Mouse (Mus musculus): ENCODE results near the gene Rassf9.

Gene Rassf9

DNA sequence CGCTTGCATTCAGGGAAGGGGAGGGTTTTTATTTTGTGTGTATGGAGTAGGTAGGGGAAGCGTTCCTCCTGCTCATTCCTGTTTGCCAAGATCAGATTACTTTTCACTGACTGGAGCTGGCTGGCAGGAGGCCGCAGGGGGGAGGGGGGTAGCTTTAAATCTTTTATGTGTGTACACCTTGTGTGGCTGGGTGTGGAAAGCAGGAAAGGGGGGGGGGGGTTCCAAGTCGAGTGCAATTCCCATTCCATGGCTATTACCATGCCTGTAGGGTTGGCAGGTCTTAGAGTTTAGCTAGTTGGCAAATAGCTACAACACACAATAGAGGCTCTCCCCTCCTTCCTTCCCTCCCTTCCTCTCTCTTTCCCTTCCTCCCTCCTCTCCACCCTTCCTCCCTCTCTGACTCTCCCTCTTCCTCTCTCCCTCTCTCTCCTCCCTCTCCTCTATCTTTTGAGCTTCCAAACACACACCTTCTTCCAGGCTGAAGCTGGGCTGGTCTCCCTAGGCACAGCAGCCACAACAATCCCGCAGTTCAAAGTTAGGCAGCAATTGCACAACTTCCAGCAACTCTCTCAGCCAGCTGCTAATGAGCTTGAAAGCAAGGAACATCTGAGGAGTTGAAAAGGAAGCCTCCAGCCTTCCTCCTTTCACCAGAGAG, at the start of gene Rassf9:
Rassf9 (plus strand) TSS at position 416 of the 655 bp plus-strand sequence.
- no peak for DNase-seq (ENCODE audit: low spot score)

DNA sequence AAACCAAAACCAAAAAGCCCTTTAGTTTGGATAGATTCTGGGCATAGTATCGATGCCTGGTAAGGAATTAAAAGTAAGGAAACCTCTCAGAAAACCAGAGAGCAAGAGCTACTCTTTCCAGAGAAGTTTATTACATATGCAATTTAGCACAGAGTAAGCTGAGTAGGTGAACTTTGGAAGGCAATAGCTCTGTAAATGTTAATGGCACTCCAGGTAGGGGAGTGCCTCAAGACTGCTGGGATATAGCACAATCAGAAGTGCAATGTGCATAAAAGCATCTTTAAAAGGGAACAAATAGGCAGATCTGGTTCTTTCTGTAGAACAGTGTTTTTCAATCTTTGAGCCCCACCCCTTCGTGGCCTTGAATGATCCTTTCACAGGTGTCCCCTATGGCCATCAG, 42.6 kb upstream of the Rassf9 start:
- no peak for DNase-seq (ENCODE audit: low spot score)

DNA sequence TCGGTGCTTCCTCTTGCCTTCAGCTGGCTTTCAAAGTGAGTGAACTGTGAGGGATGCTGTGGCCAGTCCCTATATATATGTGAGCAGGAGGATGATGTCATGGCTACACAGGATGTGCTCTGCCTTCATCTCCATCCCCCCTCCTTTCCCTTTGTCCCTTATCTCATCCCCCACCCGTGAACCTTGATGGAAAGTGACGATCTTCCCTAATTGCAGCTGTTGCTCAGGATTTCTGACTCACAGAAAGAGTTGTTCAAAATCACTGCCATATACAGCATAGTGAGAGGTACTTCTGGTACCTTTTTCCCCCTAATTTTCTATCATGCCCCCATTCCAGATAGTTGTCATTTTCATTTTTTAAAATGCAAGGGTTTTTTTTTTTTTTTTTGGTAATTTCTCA, 21.6 kb upstream of the Rassf9 start, which contains the start of gene Nts:
Nts (minus strand) TSS at position 101 of the 400 bp plus-strand sequence.
- no peak for DNase-seq (ENCODE audit: low spot score)

DNA sequence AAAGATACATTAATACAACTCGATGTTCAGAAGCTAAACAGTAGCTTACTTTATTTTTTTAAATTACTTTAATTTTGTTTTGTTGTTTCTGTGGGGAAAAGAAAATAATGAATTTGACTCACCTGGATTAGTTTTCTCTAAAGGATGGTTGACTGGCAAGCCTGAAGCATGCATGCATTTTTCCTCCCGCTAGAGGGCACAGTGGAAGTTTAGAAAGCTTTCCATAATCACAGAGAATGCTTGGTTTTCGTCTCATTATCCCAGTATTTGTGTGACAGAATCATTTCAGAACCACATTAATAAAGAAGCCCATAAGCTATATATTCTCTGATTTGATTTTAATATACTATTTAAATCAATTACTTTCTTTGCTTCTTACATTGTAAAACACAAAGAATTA, 20.2 kb upstream of the Rassf9 start:
- no peak for DNase-seq (ENCODE audit: low spot score)

DNA sequence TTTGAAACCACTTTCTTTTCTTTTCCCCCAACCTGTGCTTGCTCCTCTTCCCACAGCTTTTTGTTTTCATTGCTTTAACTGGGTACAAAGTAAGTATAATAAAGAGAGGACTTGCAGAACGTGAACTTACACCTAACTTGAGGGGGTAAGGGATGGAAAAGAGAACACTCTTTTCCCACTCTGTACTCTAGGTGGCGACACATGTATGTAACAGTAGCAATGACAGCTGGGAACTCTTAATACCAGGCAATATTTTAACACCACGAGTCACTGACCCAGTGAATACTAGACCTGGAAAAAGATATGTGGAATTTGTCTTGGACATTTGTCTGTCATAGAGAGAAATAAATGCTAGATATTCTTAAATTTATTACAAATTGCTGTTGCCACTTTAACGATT, 13.3 kb upstream of the Rassf9 start:
- no peak for DNase-seq (ENCODE audit: low spot score)

DNA sequence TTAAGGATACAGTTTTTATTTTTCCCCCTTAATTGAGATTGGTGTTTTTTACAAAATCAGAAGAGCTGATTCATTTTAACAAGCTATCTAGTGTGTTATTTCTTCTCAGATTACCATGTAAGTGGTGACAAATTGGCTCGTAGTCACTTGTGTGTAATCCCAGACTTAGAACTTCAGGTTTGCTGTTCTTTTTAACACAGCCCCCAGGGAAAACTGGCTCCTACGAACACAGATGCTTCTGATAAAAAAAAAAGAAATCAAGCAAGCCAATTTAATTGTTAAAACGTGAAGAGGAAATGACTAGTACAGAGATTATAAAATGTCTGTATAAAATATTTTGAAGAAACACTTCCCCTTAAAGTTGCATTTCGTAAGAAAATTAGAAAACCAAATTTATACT, 4.6 kb upstream of the Rassf9 start:
- DNase-seq (ENCODE audit: low spot score): no peak

DNA sequence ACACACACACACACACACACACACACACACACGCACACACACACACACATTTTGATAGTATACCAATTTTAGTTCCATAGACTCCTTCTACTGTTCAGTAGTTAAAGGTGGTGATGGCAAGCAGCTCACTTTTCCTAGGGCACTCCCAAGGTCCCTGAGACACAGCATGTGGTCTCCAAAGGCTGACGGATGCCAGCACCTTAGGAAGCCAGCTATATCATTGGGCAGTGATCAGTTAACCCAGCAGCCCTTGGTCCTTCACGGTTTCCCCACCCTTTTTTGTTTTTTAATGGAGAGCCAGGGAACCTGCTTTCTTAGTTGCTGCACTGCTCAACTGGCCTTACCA, 588 bp upstream of the Rassf9 start:
- DNase-seq (ENCODE audit: low spot score): no peak

DNA sequence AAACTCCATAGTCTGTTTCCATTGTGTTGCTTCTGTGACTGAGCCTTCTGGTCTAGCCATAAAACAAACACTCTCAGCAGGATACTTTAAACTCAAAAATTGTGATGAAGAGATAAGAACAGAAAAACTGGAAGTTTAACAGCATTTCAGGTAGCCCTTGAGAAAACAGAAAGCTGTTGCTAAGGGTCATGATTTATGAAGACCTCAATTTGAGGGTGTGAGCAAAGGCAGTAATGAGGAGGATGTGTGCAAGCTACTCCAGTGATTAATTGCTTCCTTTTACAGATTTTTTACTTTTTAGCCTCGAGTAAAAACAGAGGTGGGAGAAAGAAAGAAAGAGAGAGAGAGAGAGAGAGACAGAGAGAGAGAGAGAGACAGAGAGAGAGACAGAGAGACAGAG, 2.1 kb downstream of the Rassf9 start:
- DNase-seq (ENCODE audit: low spot score): no peak

DNA sequence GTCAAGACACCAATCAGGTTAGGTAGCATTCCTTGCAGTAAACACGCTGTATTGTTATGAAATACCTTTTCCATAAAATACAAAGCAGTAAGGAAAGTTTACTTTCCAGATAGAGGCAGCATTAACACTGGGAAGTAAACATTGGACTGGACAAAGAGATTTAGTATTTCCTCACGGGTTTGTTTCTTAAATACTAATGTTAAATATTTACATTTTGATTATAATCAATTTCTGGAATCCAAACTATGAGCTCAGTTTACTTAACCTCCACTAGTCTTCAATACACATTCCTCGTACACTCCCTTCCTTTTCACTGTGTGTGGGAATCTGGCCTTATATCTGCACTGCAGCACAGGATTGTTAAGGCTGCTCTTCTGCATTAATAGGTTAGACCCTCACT, 15.9 kb downstream of the Rassf9 start:
- no peak for DNase-seq (ENCODE audit: low spot score)

DNA sequence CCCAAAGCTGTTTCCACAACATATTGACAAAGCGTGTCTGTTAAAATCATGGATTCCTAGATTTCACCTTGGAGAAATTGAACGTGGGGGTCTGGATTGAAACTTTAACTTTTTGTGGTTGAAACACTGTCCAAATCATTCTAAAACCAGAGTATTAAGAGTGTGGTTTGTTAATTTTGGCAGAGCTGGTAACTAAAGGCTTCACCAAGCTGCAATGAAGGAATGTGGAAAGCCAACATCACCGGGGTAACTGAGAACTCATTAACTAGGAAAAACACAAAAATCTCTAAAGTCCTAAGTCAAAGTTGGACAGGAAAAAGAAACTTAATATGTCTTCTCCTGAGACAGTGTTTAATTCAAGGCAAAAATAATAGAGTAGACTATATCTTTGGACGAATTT, 41.9 kb downstream of the Rassf9 start:
- DNase-seq (ENCODE audit: low spot score): no peak

DNA sequence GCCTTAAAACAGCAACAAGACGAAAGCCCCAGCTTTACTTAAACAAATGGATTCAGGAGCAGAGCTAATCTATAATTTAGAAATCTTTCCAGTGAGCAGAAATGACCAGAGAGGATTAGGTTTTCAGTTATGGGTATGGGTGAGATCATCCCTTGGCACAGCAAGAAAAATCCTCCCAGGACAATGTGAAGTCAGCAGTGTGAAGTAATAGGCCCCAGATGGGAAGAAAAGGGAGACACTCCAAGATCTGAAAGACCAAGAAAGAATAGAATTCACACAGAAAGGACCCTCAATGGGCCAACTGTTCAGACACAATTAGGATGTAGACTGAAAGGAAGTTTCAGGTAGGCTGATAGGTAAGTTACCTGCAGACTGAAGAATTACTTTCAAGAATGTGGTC, 50.5 kb downstream of the Rassf9 start:
- DNase-seq (ENCODE audit: low spot score): no peak

DNA sequence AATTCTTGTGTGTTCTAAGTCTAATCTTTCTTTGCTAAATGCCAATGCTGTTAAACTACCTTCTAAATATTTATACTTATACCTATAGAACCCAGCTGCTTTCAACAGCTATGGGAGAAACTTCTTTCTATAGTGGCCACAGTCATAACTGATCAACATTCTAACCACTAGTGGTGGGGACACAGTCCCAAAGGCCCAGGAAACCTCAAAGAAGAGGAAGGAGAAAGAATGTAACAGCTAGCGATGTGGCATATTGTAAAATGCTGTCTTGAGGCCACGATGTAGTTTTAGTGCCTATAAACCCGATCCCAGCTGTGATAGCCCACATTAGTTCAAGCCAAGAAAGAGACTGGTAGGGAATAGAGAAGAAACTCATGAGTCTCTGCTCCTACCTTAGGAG, 65.9 kb downstream of the Rassf9 start:
- no peak for DNase-seq (ENCODE audit: low spot score)

DNA sequence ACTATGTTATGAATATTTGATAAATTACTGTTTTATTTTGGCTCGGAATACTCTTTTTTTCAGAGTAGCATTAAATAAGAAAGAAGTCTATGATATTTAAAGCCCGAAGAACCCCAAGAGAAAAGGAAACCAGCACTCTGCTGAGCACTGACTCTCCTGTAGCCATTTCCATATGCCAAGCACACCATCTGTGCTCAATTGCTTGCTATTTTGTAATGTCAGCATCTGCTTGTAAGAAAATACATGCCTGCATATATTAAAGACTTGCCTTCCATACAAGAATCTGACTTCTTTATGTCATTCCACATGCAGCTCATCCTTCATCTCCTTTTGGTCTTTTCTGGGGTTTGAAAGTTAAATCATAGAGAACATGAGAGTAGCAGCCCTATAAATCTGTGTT, 82.3 kb downstream of the Rassf9 start:
- no peak for DNase-seq (ENCODE audit: low spot score)
